In genomic region chr19:5687738-5688137, GRCm38 (mm10) we compare ENCODE assay signal across 7 mouse cellular contexts. TPM values are rescaled to one million over a fixed set of nuclear protein-coding genes. Genes with fewer than 3 reads are reported as not detected.
DNase-seq lines count a peak whose midpoint lies in the region; ATAC-seq lines count a peak whose summit lies in the region.

No protein-coding gene starts in this region.

- peaks cover 69% of the 10 kb centered on the region for H3K36me3 ChIP-seq in megakaryocyte, embryonic 14.5 days (replicated peaks; ENCODE audit: low read length)
- peaks cover 14% of the 10 kb centered on the region for H3K36me3 ChIP-seq in forebrain, embryonic 11.5 days (ENCODE audit: control insufficient read depth, insufficient read depth, low read length)
- H3K36me3 ChIP-seq in limb, embryonic 12.5 days, result peaks cover 66% of the 10 kb centered on the region
- H3K36me3 ChIP-seq in stomach, embryonic 14.5 days (ENCODE audit: control insufficient read depth, insufficient read depth, low read length), result peaks cover 44% of the 10 kb centered on the region

- peak overlapping the region; percentile 97 for H3K4me3 ChIP-seq in megakaryocyte, embryonic 14.5 days (replicated peaks)
- peak overlapping the region; percentile 62 for H3K4me3 ChIP-seq in forebrain, embryonic 11.5 days (ENCODE audit: low read depth, low read length)
- peak overlapping the region; percentile 93 for H3K4me3 ChIP-seq in limb, embryonic 12.5 days (replicated peaks)
- H3K4me3 ChIP-seq in stomach, embryonic 14.5 days (ENCODE audit: low read depth, low read length), result peak overlapping the region; percentile 97

- DNase-seq in forebrain, embryonic 11.5 days (ENCODE audit: low spot score), result no peak
- DNase-seq in testis, postnatal 10 days (ENCODE audit: low spot score), result no peak
- DNase-seq in kidney, postnatal 14 days, result no peak

- no peak for ATAC-seq in megakaryocyte, adult 5-6 weeks (ENCODE audit: poor library complexity, severe bottlenecking)
- no peak for ATAC-seq in forebrain, embryonic 11.5 days (replicated peaks; ENCODE audit: low FRiP score)
- ATAC-seq in limb, embryonic 12.5 days (ENCODE audit: insufficient number of reproducible peaks, insufficient read depth, low FRiP score, low TSS enrichment, low read depth), result no peak
- no peak for ATAC-seq in stomach, embryonic 14.5 days (ENCODE audit: insufficient number of reproducible peaks, insufficient read depth, low FRiP score, low read depth)

- H3K27ac ChIP-seq in forebrain, embryonic 11.5 days (ENCODE audit: low read depth, low read length), result peak overlapping the region; percentile 82; the same call in 1 of the 2 replicates
- H3K27ac ChIP-seq in limb, embryonic 12.5 days, result peak overlapping the region; percentile 90
- H3K27ac ChIP-seq in stomach, embryonic 14.5 days (ENCODE audit: low read length), result peak overlapping the region; percentile 94; the same call in 1 of the 2 replicates

- H3K27me3 ChIP-seq in megakaryocyte, embryonic 14.5 days (replicated peaks), result no peaks in the 10 kb centered on the region
- H3K27me3 ChIP-seq in forebrain, embryonic 11.5 days (ENCODE audit: control insufficient read depth, insufficient read depth, low read length), result no peaks in the 10 kb centered on the region
- H3K27me3 ChIP-seq in limb, embryonic 12.5 days, result no peaks in the 10 kb centered on the region
- H3K27me3 ChIP-seq in stomach, embryonic 14.5 days (ENCODE audit: control insufficient read depth, insufficient read depth, low read length), result no peaks in the 10 kb centered on the region

- H3K4me2 ChIP-seq in forebrain, embryonic 11.5 days (ENCODE audit: low read depth, low read length, severe bottlenecking), result peak overlapping the region; percentile 99
- H3K4me2 ChIP-seq in limb, embryonic 12.5 days, result peak overlapping the region; percentile 95
- H3K4me2 ChIP-seq in stomach, embryonic 14.5 days (replicated peaks; ENCODE audit: low read depth, low read length), result peak overlapping the region; percentile 98

- H3K4me1 ChIP-seq in megakaryocyte, embryonic 14.5 days, result peaks cover 48% of the 10 kb centered on the region
- H3K4me1 ChIP-seq in forebrain, embryonic 11.5 days (replicated peaks; ENCODE audit: control insufficient read depth, insufficient read depth, low read length), result peaks cover 27% of the 10 kb centered on the region
- peaks cover 39% of the 10 kb centered on the region for H3K4me1 ChIP-seq in limb, embryonic 12.5 days (replicated peaks)
- peaks cover 33% of the 10 kb centered on the region for H3K4me1 ChIP-seq in stomach, embryonic 14.5 days (ENCODE audit: control insufficient read depth, insufficient read depth, low read length)

- no peaks in the 10 kb centered on the region for H3K9me3 ChIP-seq in megakaryocyte, embryonic 14.5 days
- H3K9me3 ChIP-seq in forebrain, embryonic 11.5 days (ENCODE audit: control insufficient read depth, low read length), result no peaks in the 10 kb centered on the region
- H3K9me3 ChIP-seq in limb, embryonic 12.5 days, result no peaks in the 10 kb centered on the region
- H3K9me3 ChIP-seq in stomach, embryonic 14.5 days (ENCODE audit: control insufficient read depth, low read depth, low read length), result no peaks in the 10 kb centered on the region

- whole genome bisulfite sequencing in forebrain, embryonic 11.5 days, result 18% methylated on average over 9 of the region's 9 CpGs
- 20% methylated on average over 9 of the region's 9 CpGs for WGBS in limb, embryonic 12.5 days
- 13% methylated on average over 9 of the region's 9 CpGs for WGBS in stomach, embryonic 14.5 days

- H3K9ac ChIP-seq in forebrain, embryonic 11.5 days (ENCODE audit: low read length), result peak overlapping the region; percentile 81
- peak overlapping the region; percentile 86 for H3K9ac ChIP-seq in limb, embryonic 12.5 days (replicated peaks)
- H3K9ac ChIP-seq in stomach, embryonic 14.5 days (replicated peaks; ENCODE audit: low read depth, low read length), result peak overlapping the region; percentile 85

RNA-seq across cellular contexts. Expression of gene Map3k11, which starts 0.8 kb away (rescaled TPM):
- polyA plus RNA-seq in megakaryocyte, embryonic 14.5 days (2012; ENCODE audit: insufficient read depth, low replicate concordance), result 156 and 158 TPM in 2 replicates
- 30.3 and 35.3 TPM in 2 replicates for total RNA-seq in megakaryocyte, adult 5-6 weeks (2015)
- total RNA-seq in megakaryocyte, adult 5-6 weeks (2017), result 39.8 and 50.8 TPM in 2 replicates
- polyA plus RNA-seq in forebrain, embryonic 11.5 days (2014; fragmentation: Nextera tagmentation; extraction: Ambion mirVana), result 20.4 and 21.7 TPM in 2 replicates
- polyA plus RNA-seq in limb, embryonic 12.5 days (2016; fragmentation: Nextera tagmentation; extraction: Ambion mirVana), result 19.4 and 19.6 TPM in 2 replicates
- 20.0 and 21.5 TPM in 2 replicates for polyA plus RNA-seq in stomach, embryonic 14.5 days (2014; fragmentation: Nextera tagmentation; extraction: Ambion mirVana)

RNA-seq across cellular contexts. Expression of gene Pcnx3, which starts 1.0 kb away (rescaled TPM):
- polyA plus RNA-seq in megakaryocyte, embryonic 14.5 days (2012; ENCODE audit: insufficient read depth, low replicate concordance), result 161 and 607 TPM in 2 replicates
- 25.9 and 33.1 TPM in 2 replicates for total RNA-seq in megakaryocyte, adult 5-6 weeks (2015)
- total RNA-seq in megakaryocyte, adult 5-6 weeks (2017), result 19.3 and 19.6 TPM in 2 replicates
- polyA plus RNA-seq in forebrain, embryonic 11.5 days (2014; fragmentation: Nextera tagmentation; extraction: Ambion mirVana), result 34.1 and 37.7 TPM in 2 replicates
- polyA plus RNA-seq in limb, embryonic 12.5 days (2016; fragmentation: Nextera tagmentation; extraction: Ambion mirVana), result 35.9 and 38.3 TPM in 2 replicates
- polyA plus RNA-seq in stomach, embryonic 14.5 days (2014; fragmentation: Nextera tagmentation; extraction: Ambion mirVana), result 29.8 and 32.1 TPM in 2 replicates

RNA-seq across cellular contexts. Expression of gene Kcnk7, which starts 16.4 kb away (rescaled TPM):
- not detected in 2 replicates for polyA plus RNA-seq in megakaryocyte, embryonic 14.5 days (2012; ENCODE audit: insufficient read depth, low replicate concordance)
- total RNA-seq in megakaryocyte, adult 5-6 weeks (2015), result not detected in 2 replicates
- total RNA-seq in megakaryocyte, adult 5-6 weeks (2017), result not detected in 2 replicates
- polyA plus RNA-seq in forebrain, embryonic 11.5 days (2014; fragmentation: Nextera tagmentation; extraction: Ambion mirVana), result not detected in 2 replicates
- polyA plus RNA-seq in limb, embryonic 12.5 days (2016; fragmentation: Nextera tagmentation; extraction: Ambion mirVana), result 0.40 TPM in 1 of 2 replicates, not detected in the other
- polyA plus RNA-seq in stomach, embryonic 14.5 days (2014; fragmentation: Nextera tagmentation; extraction: Ambion mirVana), result 0.62 and 0.84 TPM in 2 replicates

RNA-seq across cellular contexts. Expression of gene Sipa1, which starts 24.2 kb away (rescaled TPM):
- 116 and 134 TPM in 2 replicates for polyA plus RNA-seq in megakaryocyte, embryonic 14.5 days (2012; ENCODE audit: insufficient read depth, low replicate concordance)
- total RNA-seq in megakaryocyte, adult 5-6 weeks (2015), result 50.8 and 65.8 TPM in 2 replicates
- total RNA-seq in megakaryocyte, adult 5-6 weeks (2017), result 50.1 and 78.7 TPM in 2 replicates
- polyA plus RNA-seq in forebrain, embryonic 11.5 days (2014; fragmentation: Nextera tagmentation; extraction: Ambion mirVana), result 18.4 and 19.9 TPM in 2 replicates
- 26.5 and 27.6 TPM in 2 replicates for polyA plus RNA-seq in limb, embryonic 12.5 days (2016; fragmentation: Nextera tagmentation; extraction: Ambion mirVana)
- polyA plus RNA-seq in stomach, embryonic 14.5 days (2014; fragmentation: Nextera tagmentation; extraction: Ambion mirVana), result 15.2 and 19.4 TPM in 2 replicates

RNA-seq across cellular contexts. Expression of gene Ehbp1l1, which starts 38.4 kb away (rescaled TPM):
- polyA plus RNA-seq in megakaryocyte, embryonic 14.5 days (2012; ENCODE audit: insufficient read depth, low replicate concordance), result 203 and 207 TPM in 2 replicates
- total RNA-seq in megakaryocyte, adult 5-6 weeks (2015), result 30.8 and 31.0 TPM in 2 replicates
- total RNA-seq in megakaryocyte, adult 5-6 weeks (2017), result 118 and 119 TPM in 2 replicates
- polyA plus RNA-seq in forebrain, embryonic 11.5 days (2014; fragmentation: Nextera tagmentation; extraction: Ambion mirVana), result 6.8 and 7.4 TPM in 2 replicates
- 15.9 and 16.5 TPM in 2 replicates for polyA plus RNA-seq in limb, embryonic 12.5 days (2016; fragmentation: Nextera tagmentation; extraction: Ambion mirVana)
- 36.7 and 37.4 TPM in 2 replicates for polyA plus RNA-seq in stomach, embryonic 14.5 days (2014; fragmentation: Nextera tagmentation; extraction: Ambion mirVana)
